8 mouse cellular contexts compared by ENCODE assay signal in genomic region chr11:106215927-106216729, GRCm38 (mm10). TPM values are rescaled to one million over a fixed set of nuclear protein-coding genes. Genes with fewer than 3 reads are reported as not detected.
A peak's percentile ranks its signal among the peaks of the same experiment; 100 is the strongest.
DNase-seq lines count a peak whose midpoint lies in the region; ATAC-seq and TF ChIP-seq lines count a peak whose summit lies in the region.

TSS of gene Ccdc47 (minus strand) at chr11:106216344.

- peak within 1 kb of the TSS; percentile 84 for H3K4me3 ChIP-seq in hindbrain, embryonic 10.5 days
- peak within 1 kb of the TSS; percentile 99 for H3K4me3 ChIP-seq in lung, postnatal 0 days (ENCODE audit: low read depth, low read length)

- H3K36me3 ChIP-seq in hindbrain, embryonic 10.5 days = peaks cover 27% of the 10 kb centered on the region
- peaks cover 4% of the 10 kb centered on the region; the same call in 1 of the 2 replicates for H3K36me3 ChIP-seq in lung, postnatal 0 days (ENCODE audit: insufficient read depth, low read length)

- WGBS in hindbrain, embryonic 10.5 days = under 1% methylated on average over 46 of the region's 46 CpGs
- under 1% methylated on average over 46 of the region's 46 CpGs for WGBS in lung, postnatal 0 days

- H3K9ac ChIP-seq in lung, postnatal 0 days (replicated peaks; ENCODE audit: low read depth) = peak within 1 kb of the TSS; percentile 97

- no peak for TF ChIP-seq CTCF in lung, postnatal 0 days (IDR thresholded peaks at IDR 0.05)

- peak; percentile 98 for DNase-seq in Muller cell, postnatal 12 days (ENCODE audit: inconsistent ontology term)
- DNase-seq in cerebellum, adult 9-10 months = peak; percentile 98
- peak; percentile 97 for DNase-seq in hindbrain, embryonic 10.5 days (ENCODE audit: low spot score)
- DNase-seq in layer of hippocampus, adult 9-11 months = peak; percentile 99
- DNase-seq in lung, postnatal 0 days (ENCODE audit: low spot score) = peak; percentile 99
- DNase-seq in retina, adult 2 months (ENCODE audit: low read depth, low spot score) = peak; percentile 99
- peak; percentile 88 to 93 for DNase-seq in thymus, postnatal 36 days

- peak within 1 kb of the TSS; percentile 69 for H3K4me2 ChIP-seq in lung, postnatal 0 days (replicated peaks; ENCODE audit: low read depth, low read length)

- no peak for TF ChIP-seq EP300 in lung, postnatal 0 days (IDR thresholded peaks at IDR 0.05)

- peak; percentile 98 for ATAC-seq in frontal cortex, adult (ENCODE audit: low TSS enrichment)
- peak; percentile 96 for ATAC-seq in lung, postnatal 0 days

- H3K27me3 ChIP-seq in hindbrain, embryonic 10.5 days (ENCODE audit: insufficient read depth, poor library complexity, severe bottlenecking) = no peaks in the 10 kb centered on the region
- no peaks in the 10 kb centered on the region for H3K27me3 ChIP-seq in lung, postnatal 0 days (replicated peaks; ENCODE audit: insufficient read depth, low read length)

- peak within 1 kb of the TSS; percentile 95 for H3K27ac ChIP-seq in hindbrain, embryonic 10.5 days
- peak within 1 kb of the TSS; percentile 96 for H3K27ac ChIP-seq in lung, postnatal 0 days (ENCODE audit: low read length)

- peaks cover 29% of the 10 kb centered on the region for H3K4me1 ChIP-seq in hindbrain, embryonic 10.5 days (replicated peaks)
- peaks cover 10% of the 10 kb centered on the region; the same call in 1 of the 2 replicates for H3K4me1 ChIP-seq in lung, postnatal 0 days (ENCODE audit: insufficient read depth, low read depth, low read length)

- no peaks in the 10 kb centered on the region for H3K9me3 ChIP-seq in hindbrain, embryonic 10.5 days
- no peaks in the 10 kb centered on the region for H3K9me3 ChIP-seq in lung, postnatal 0 days (ENCODE audit: low read length)

RNA-seq across cellular contexts. Expression of gene Ccdc47, which starts in this region (rescaled TPM):
- 57.7 and 69.0 TPM in 2 replicates for polyA plus RNA-seq in hindbrain, embryonic 10.5 days (2016; fragmentation: Nextera tagmentation; extraction: Ambion mirVana)
- polyA plus RNA-seq in lung, postnatal 0 days (2015; fragmentation: Nextera tagmentation; extraction: Ambion mirVana) = 67.7 and 71.1 TPM in 2 replicates

Comparison
In these comparisons a context has a peak if more than half of its experiments do, and no peak if none do; other contexts are left out.
1. Peak in every context shown above with its lines: DNase-seq, ATAC-seq, H3K4me3 ChIP-seq and H3K27ac ChIP-seq.